Mouse (Mus musculus): ENCODE data around the gene Nlrp3.

Nlrp3 gene

DNA sequence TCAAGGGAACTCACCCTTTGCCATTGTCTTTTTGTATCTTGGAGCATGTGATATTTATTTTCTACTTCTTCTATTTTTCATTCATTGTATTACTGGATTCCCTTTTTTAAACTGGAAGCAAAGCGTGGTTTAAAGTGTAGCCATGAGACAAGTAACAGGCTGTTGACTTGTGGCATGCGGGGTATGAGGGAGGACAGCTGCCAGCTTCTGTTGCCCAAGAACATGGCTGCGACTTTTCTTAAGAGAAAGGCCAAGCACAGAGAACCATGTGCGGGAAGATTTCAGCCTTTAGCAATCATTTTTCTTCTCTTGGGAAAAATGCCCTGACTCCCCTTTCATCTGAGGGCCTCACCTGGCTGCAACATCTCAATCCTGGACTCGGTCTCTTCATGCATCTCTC is 70.3 kb downstream of the Nlrp3 start:
- intact Hi-C loops (cut with DNase I) = loop anchor here (10.0 kb wide), 1 partner anchor 87 kb away; the partner anchor contains the start of gene Zkscan17

DNA sequence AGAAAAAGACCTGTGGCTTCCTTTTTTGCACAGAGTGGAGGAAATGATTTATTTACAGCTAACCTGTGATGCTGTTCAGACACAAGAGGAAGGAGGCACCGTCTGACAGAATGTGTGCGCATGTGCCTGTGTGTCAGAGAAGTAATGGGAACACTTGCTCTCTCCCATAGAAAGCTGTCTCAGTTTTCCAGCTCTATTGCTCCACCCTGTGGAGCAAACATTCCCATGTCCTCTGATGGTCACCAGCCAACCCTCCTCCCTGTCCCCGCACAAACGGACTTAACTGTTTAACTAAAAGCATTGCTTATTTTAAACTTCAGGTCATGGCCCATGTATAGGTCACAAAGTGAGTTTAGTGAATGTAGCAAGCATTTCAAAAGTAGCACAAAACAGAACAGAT is 72.8 kb downstream of the Nlrp3 start:
- intact Hi-C loops (cut with DNase I) = loop anchor here (10.0 kb wide), 1 partner anchor 89 kb away; the partner anchor contains the start of gene Zkscan17
